Mouse (Mus musculus) ES-Bruce4 (cell line): ENCODE data around the gene 2900026A02Rik. TPM values are rescaled to one million over a fixed set of nuclear protein-coding genes. Genes with fewer than 3 reads are reported as not detected.

Experiments used
- H3K27ac ChIP-seq: 2 replicates; pipeline ENCODE4 v1.5.1; 2012; ENCODE audit warnings: low read length, inconsistent platforms; ENCODE audit not compliant: insufficient read depth
- H3K27me3 ChIP-seq: 2 replicates; pipeline ENCODE4 v1.6.1; 2012; ENCODE audit warnings: mild to moderate bottlenecking, low read length, inconsistent platforms; ENCODE audit not compliant: control insufficient read depth, poor library complexity, insufficient read depth, severe bottlenecking
- H3K36me3 ChIP-seq: 2 replicates; pipeline ENCODE4 v1.6.1; 2012; ENCODE audit warnings: inconsistent platforms, mild to moderate bottlenecking, low read length, moderate library complexity; ENCODE audit not compliant: control insufficient read depth, poor library complexity, insufficient read depth, severe bottlenecking
- H3K4me1 ChIP-seq: one replicate; pipeline ENCODE4 v1.8.1; 2011; ENCODE audit warnings: low read length; ENCODE audit not compliant: control insufficient read depth, insufficient read depth
- H3K4me3 ChIP-seq: 2 replicates; pipeline ENCODE4 v1.5.1; 2011; ENCODE audit warnings: low read depth, mild to moderate bottlenecking, low read length
- H3K9ac ChIP-seq: 2 replicates; pipeline ENCODE4 v1.6.1; 2012; ENCODE audit warnings: low read depth, mild to moderate bottlenecking, inconsistent platforms; ENCODE audit not compliant: poor library complexity, severe bottlenecking
- H3K9me3 ChIP-seq: replicated peaks from 2 replicates; pipeline ENCODE4 v1.6.1; 2012; ENCODE audit warnings: mild to moderate bottlenecking, low read length, inconsistent platforms; ENCODE audit not compliant: control insufficient read depth, poor library complexity, insufficient read depth, severe bottlenecking
- CTCF ChIP-seq: IDR thresholded peaks from one replicate; pipeline ENCODE4 v1.8.1; 2011; ENCODE audit warnings: low read depth, low read length
- EP300 ChIP-seq: IDR thresholded peaks from 2 replicates; pipeline ENCODE4 v1.6.1; 2011; ENCODE audit warnings: low read depth, low read length; ENCODE audit not compliant: insufficient read depth
- POLR2A ChIP-seq: IDR thresholded peaks from one replicate; pipeline ENCODE4 v1.8.1; 2011; ENCODE audit warnings: low read length; ENCODE audit not compliant: insufficient read depth
- polyA plus RNA-seq: library from polyadenylated mRNA; stranded (reverse); fragments of >200 nt; gene quantifications from 2 replicates; pipeline ENCODE4 v1.2.4, GENCODE M21; 2011; ENCODE audit warnings: low read depth; ENCODE audit not compliant: missing spikeins, insufficient read depth, insufficient read length

Gene 2900026A02Rik
- polyA plus RNA-seq, 1 experiment: 14.2 TPM

DNA sequence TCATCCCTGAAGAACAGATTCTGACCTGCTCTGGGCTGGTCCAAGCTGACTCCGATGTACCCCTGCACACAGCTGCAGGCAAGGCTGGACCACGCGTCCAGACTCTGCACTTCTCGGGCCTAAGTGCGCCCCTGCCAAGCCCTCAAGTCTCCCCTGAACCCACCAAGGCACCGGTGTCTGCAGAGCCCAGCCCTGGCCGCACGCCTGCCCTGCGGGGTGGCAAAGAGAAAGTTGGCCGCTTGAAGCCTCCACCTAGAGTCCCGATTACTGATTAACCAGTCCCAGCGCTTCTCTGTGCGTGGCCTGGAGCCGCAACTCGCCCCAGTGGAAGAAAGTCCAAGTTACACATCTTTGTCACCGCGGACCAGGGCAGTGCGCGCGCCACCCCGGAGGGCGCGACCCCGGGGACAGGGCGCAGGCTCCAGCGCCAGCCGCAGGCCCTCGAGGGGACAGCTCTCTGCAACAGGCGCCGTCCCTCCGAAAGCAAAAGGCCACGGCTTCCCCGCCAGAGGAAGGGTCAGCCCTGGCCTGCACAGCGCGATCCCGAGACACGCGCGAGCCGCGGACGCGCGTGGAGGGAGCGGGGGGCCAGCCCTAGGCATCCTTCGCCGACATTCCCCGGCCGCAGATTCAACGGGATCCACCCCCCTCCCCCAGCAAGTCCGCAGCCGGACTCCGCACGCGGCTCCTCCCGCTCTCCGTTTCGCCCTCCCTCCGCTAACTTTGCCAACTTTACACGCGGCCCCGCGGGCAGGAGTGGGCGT, 471 bp downstream of the 2900026A02Rik start:
- Histone ChIP-seq H3K27ac (no peak overlapping the region), H3K27me3 (no peaks in the 10 kb centered on the region), H3K9me3 (no peaks in the 10 kb centered on the region), H3K36me3 (no peaks in the 10 kb centered on the region), H3K4me3 (peak overlapping the region; percentile 87), H3K9ac (peak overlapping the region; percentile 83), H3K4me1 (peaks cover 2% of the 10 kb centered on the region)
- TF ChIP-seq CTCF (no peak), POLR2A (no peak)

- H3K36me3 ChIP-seq: no peaks in the 10 kb centered on the region
- no peak for TF ChIP-seq EP300
- TF ChIP-seq CTCF: no peak
- no peak for TF ChIP-seq POLR2A
- peaks cover 2% of the 10 kb centered on the region for H3K4me1 ChIP-seq
- no peaks in the 10 kb centered on the region for H3K27me3 ChIP-seq
- no peaks in the 10 kb centered on the region for H3K9me3 ChIP-seq
- 0 out of 2 replicates have a peak overlapping the region, but pooled peaks have one; percentile 83 for H3K9ac ChIP-seq
- H3K4me3 ChIP-seq: no peak overlapping the region
- H3K27ac ChIP-seq: no peak overlapping the region
Observed at GRCm38 (mm10) chr5:113219876-113220275, 1.2 kb downstream of the 2900026A02Rik start.

GRCm38 (mm10) chr5:113219450-113219849, 1.6 kb downstream of the 2900026A02Rik start:
- Histone ChIP-seq H3K9me3 (no peaks in the 10 kb centered on the region), H3K36me3 (no peaks in the 10 kb centered on the region), H3K4me3 (no peak overlapping the region), H3K27me3 (no peaks in the 10 kb centered on the region), H3K27ac (no peak overlapping the region), H3K4me1 (peaks cover 2% of the 10 kb centered on the region), H3K9ac (no peak overlapping the region)
- TF ChIP-seq CTCF: no peak
- no peak for TF ChIP-seq POLR2A
- no peak for TF ChIP-seq EP300

DNA sequence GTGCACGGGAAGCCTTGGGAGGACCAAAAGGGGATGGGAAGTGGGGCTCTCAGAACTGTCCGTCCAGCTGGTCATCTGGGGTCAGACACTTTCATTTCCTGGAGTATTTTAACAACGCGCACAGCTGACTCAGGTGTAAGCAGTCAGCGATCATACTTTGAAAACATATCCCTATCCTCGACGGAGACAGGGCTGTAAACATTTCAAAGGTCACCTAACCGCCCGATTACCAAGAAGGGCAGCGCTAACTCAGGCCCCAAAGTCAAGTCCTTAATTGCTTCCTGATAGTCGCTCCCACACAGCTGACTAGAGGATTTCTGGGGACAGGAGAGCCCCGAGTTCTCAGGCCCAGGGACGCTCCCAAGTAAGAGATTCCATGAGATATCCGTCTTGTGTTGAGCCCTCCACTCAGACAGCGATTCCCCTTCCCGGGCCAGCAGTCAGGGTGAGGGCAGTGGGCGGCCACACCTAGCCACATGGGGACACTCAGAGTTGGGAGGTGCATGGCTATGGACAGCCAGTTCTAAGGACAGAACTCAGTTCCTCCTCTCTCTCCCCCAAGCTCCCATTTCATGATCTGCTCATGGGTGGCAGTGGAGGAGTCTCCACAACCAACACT, 2.3 kb downstream of the 2900026A02Rik start:
- no peaks in the 10 kb centered on the region for H3K9me3 ChIP-seq
- H3K4me1 ChIP-seq: peaks cover 2% of the 10 kb centered on the region
- no peak overlapping the region for H3K9ac ChIP-seq
- no peak overlapping the region for H3K4me3 ChIP-seq
- no peaks in the 10 kb centered on the region for H3K27me3 ChIP-seq
- TF ChIP-seq POLR2A (no peak), CTCF (no peak), EP300 (no peak)
- no peak overlapping the region for H3K27ac ChIP-seq
- no peaks in the 10 kb centered on the region for H3K36me3 ChIP-seq

GRCm38 (mm10) chr5:113217076-113217475, 4.0 kb downstream of the 2900026A02Rik start:
- no peak overlapping the region for H3K9ac ChIP-seq
- TF ChIP-seq POLR2A: no peak
- TF ChIP-seq EP300: no peak
- TF ChIP-seq CTCF: no peak
- H3K4me1 ChIP-seq: peaks cover 2% of the 10 kb centered on the region
- H3K27me3 ChIP-seq: no peaks in the 10 kb centered on the region
- H3K4me3 ChIP-seq: no peak overlapping the region
- no peaks in the 10 kb centered on the region for H3K36me3 ChIP-seq
- no peaks in the 10 kb centered on the region for H3K9me3 ChIP-seq
- no peak overlapping the region for H3K27ac ChIP-seq

GRCm38 (mm10) chr5:113216328-113216960, 4.6 kb downstream of the 2900026A02Rik start:
- Histone ChIP-seq H3K4me1 (peaks cover 2% of the 10 kb centered on the region), H3K9ac (no peak overlapping the region), H3K27ac (no peak overlapping the region), H3K27me3 (no peaks in the 10 kb centered on the region), H3K4me3 (no peak overlapping the region), H3K9me3 (no peaks in the 10 kb centered on the region), H3K36me3 (no peaks in the 10 kb centered on the region)
- no peak for TF ChIP-seq POLR2A
- TF ChIP-seq EP300: no peak
- no peak for TF ChIP-seq CTCF
